Mouse (Mus musculus): Measurements from ENCODE around the gene 3830403N18Rik.
"Not testable (repeated sequence)": the region's sequence is repeated elsewhere in the genome, so short reads cannot be mapped to it uniquely, and the experiment has no call there.

3830403N18Rik gene

GRCm38 (mm10) chrX:56136336-56136909 lies at the start of gene 3830403N18Rik:
Gene 3830403N18Rik, plus strand, starts transcription at chrX:56136572.
- DNase-seq, result not testable (repeated sequence)

GRCm38 (mm10) chrX:56151396-56151795 lies 15.0 kb downstream of the 3830403N18Rik start:
- DNase-seq, result no peak

GRCm38 (mm10) chrX:56186449-56186848 lies 50.1 kb downstream of the 3830403N18Rik start:
- not testable (repeated sequence) for DNase-seq
